Mouse (Mus musculus) intestine, embryonic 16.5 days (tissue): ENCODE results near the gene Pmepa1. TPM values are rescaled to one million over a fixed set of nuclear protein-coding genes. Genes with fewer than 3 reads are reported as not detected.

Experiments used
- ATAC-seq: fragments of 200-750 bp; cut with Nextera tagmentation; 2 replicates; pipeline ENCODE4 v1.8.0; 2017; ENCODE audit warnings: moderate TSS enrichment, moderate library complexity
- H3K27ac ChIP-seq: fragments of 300-500 bp; sonication (generic); 2 replicates; pipeline ENCODE4 v1.5.1; 2014; ENCODE audit warnings: mild to moderate bottlenecking, low read length
- H3K27me3 ChIP-seq: fragments of 300-500 bp; sonication (generic); replicated peaks from 2 replicates; pipeline ENCODE4 v1.6.1; 2014; ENCODE audit warnings: low read length, control low read depth, mixed read lengths; ENCODE audit not compliant: control insufficient read depth, insufficient read depth
- H3K36me3 ChIP-seq: fragments of 300-500 bp; sonication (generic); 2 replicates; pipeline ENCODE4 v1.6.1; 2014; ENCODE audit warnings: low read length, control low read depth; ENCODE audit not compliant: control insufficient read depth, insufficient read depth
- H3K4me1 ChIP-seq: fragments of 300-500 bp; sonication (generic); 2 replicates; pipeline ENCODE4 v1.6.1; 2014; ENCODE audit warnings: low read length, control low read depth, mixed read lengths; ENCODE audit not compliant: control insufficient read depth, insufficient read depth
- H3K4me2 ChIP-seq: fragments of 300-500 bp; sonication (generic); 2 replicates; pipeline ENCODE4 v1.6.1; 2014; ENCODE audit warnings: low read depth, low read length, control low read depth
- H3K4me3 ChIP-seq: fragments of 300-500 bp; sonication (generic); 2 replicates; pipeline ENCODE4 v1.5.1; 2014; ENCODE audit warnings: mild to moderate bottlenecking, low read length
- H3K9ac ChIP-seq: fragments of 300-500 bp; sonication (generic); 2 replicates; pipeline ENCODE4 v1.6.1; 2014; ENCODE audit warnings: low read depth, low read length
- H3K9me3 ChIP-seq: fragments of 300-500 bp; sonication (generic); 2 replicates; pipeline ENCODE4 v1.6.1; 2016; ENCODE audit warnings: low read length, control low read depth; ENCODE audit not compliant: control insufficient read depth
- WGBS: fragments of 180-500 bp; shearing (Covaris S2); extraction: QIAGEN DNeasy Blood & Tissue Kit; methylation state at CpG from one replicate; pipeline ENCODE4 v1.1.7; 2014; 5-methylcytosine and 5-hydroxymethylcytosine counted together
- polyA plus RNA-seq: library from polyadenylated mRNA; unstranded; fragments of >200 nt; fragmentation: Nextera tagmentation; extraction: Ambion mirVana; gene quantifications from 2 replicates; pipeline ENCODE4 v1.2.1, GENCODE M21; 2015

Pmepa1 gene
- polyA plus RNA-seq, 1 experiment from 2014 or later, result 4.4 TPM

DNA sequence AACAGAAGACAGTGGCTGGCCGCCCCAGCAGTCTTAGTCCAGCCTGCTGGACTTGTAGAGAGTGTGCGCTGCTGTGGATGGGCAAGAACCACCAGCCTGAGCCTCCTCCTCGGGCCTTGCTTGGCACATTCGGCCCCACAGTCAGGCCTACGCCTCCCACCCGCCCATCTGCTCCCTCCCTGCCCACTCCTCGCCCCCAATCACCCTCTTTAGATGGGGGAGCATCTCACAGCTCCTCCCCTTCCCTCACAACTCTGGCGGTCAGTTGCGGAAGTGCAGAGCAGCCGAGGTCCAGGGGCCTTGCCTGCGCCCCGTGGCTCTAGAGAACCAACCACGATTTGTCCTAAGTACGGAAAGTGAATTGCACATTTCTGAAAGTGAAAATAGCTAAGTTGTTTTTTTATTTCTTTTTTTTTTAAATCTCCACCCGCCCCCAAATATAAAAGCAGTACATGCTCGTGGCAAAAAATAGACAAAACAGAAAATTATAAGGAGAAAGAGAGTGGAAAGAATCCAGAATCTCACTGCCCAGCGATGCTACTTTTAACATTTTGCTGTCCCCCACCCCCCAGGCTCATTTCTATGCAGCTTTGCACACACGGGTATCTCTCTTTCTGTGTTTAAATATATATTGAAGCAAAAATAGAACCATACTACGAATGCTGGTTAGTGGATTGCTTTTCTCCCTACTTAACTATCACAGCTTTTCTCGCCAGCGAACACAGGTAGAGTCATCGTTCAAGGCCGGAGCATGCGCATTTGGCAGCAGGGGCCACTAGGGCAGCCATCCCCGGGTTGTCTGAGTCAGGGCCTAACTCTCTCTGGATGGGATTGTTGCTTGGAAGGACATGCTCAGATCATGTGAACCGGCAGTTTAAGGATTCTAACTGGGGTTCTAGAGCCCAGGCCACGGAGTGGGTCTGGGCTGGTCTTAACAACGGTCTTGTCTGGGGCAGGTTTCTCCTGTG lies 24.6 kb upstream of the Pmepa1 start:
- 71% methylated on average over 28 of the region's 28 CpGs for WGBS
- H3K27ac ChIP-seq, result no peak overlapping the region
- H3K36me3 ChIP-seq, result no peaks in the 10 kb centered on the region
- H3K9me3 ChIP-seq, result peaks cover 8% of the 10 kb centered on the region; the same call in 1 of the 2 replicates
- H3K4me2 ChIP-seq, result no peak overlapping the region
- H3K4me1 ChIP-seq, result 0 out of 2 replicates have a peak, but pooled peaks cover 4% of the 10 kb centered on the region
- ATAC-seq, result no peak
- H3K9ac ChIP-seq, result no peak overlapping the region
- H3K27me3 ChIP-seq, result no peaks in the 10 kb centered on the region
- no peak overlapping the region for H3K4me3 ChIP-seq

DNA sequence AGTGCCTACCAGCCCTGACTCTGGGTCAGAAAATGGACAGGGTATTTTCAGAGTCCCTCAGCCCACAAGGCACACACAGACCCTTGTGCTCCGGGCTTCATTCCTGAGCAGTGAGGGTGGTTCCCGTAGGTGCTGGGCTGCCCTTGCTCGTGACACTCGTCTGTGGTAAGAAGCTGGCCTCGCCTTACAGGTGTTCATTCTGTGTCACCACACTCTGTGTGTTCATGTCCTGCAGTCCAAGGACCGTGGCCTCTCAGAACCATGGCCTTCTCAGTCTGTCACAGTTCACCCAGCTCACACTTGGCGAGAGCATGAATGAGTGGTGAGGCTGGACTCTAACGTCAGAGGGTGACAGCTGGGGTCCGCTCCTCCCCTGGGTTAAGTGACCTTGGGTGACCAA lies 20.1 kb upstream of the Pmepa1 start:
- Histone ChIP-seq H3K36me3 (no peaks in the 10 kb centered on the region), H3K9ac (no peak overlapping the region), H3K27ac (no peak overlapping the region), H3K27me3 (no peaks in the 10 kb centered on the region), H3K4me1 (no peaks in the 10 kb centered on the region), H3K4me2 (no peak overlapping the region), H3K9me3 (peaks cover 8% of the 10 kb centered on the region; the same call in 1 of the 2 replicates), H3K4me3 (no peak overlapping the region)
- no peak for ATAC-seq
- WGBS, result 83% methylated on average over 9 of the region's 9 CpGs

DNA sequence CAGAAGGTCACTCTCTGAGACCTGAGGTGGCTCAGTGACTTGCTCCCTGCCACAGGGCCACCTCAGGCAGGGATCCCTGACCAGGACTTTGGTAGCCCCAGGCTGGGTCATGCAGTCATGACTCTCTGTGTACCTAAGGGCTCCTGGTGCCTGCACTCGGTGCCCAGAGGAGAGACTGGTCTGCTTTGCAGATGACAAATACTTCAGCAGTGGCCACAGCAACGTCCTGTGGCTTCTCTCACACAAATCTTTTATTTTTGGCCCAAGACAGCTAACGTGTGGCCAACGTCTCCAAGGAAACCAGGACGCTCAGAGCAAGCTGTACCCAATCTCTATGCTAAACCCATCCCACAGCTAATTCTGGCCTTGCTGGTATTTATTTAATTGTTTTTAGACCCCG lies 16.7 kb upstream of the Pmepa1 start:
- Histone ChIP-seq H3K4me1 (no peaks in the 10 kb centered on the region), H3K27me3 (no peaks in the 10 kb centered on the region), H3K4me3 (no peak overlapping the region), H3K9ac (no peak overlapping the region), H3K4me2 (no peak overlapping the region), H3K27ac (no peak overlapping the region), H3K36me3 (no peaks in the 10 kb centered on the region), H3K9me3 (no peaks in the 10 kb centered on the region)
- 72% methylated on average over 6 of the region's 6 CpGs for WGBS
- no peak for ATAC-seq

DNA sequence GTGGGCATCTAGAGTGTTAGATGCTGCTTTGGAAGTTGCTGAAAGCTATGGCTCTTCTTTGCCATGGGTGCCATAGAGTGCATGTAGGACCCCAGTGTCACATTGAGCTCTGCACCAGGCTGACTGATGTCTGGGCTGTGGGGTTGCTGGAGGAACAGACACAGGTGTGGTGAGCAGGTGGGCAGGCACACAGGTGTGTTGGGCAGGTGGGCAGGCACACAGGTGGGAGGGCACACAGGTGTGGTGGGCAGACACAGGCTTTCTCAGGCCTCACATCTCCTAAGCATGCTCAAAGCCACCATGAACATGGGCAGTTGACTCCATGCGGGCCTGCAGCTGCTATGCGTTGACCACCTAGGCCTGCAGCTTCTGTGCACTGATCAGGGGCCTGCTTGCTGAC lies 16.2 kb upstream of the Pmepa1 start:
- no peaks in the 10 kb centered on the region for H3K4me1 ChIP-seq
- no peaks in the 10 kb centered on the region for H3K36me3 ChIP-seq
- no peak overlapping the region for H3K9ac ChIP-seq
- no peak overlapping the region for H3K27ac ChIP-seq
- no peak for ATAC-seq
- no peak overlapping the region for H3K4me3 ChIP-seq
- H3K9me3 ChIP-seq, result no peaks in the 10 kb centered on the region
- H3K4me2 ChIP-seq, result no peak overlapping the region
- WGBS, result 91% methylated on average over 2 of the region's 2 CpGs
- H3K27me3 ChIP-seq, result no peaks in the 10 kb centered on the region

DNA sequence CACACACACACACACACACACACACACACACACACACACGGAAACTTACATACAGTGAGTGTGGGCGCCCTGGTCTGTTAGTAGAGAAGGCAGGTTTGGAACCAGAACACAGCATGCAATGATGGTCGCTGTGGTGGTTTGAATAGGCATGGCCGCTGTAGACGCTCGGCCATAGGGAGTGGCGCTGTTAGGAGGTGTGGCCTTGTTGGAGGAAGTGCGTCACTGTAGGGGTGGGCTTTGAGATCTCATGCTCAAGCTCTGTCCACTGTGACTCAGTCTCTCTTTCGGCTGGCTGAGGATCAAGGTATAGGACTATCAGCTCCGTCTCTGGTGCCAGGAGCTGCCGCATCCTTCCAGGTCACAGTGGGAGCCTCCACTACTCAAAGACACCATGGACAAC lies 14.6 kb upstream of the Pmepa1 start:
- ATAC-seq, result no peak
- Histone ChIP-seq H3K4me1 (no peaks in the 10 kb centered on the region), H3K4me3 (no peak overlapping the region), H3K27me3 (no peaks in the 10 kb centered on the region), H3K9ac (no peak overlapping the region), H3K27ac (no peak overlapping the region), H3K36me3 (no peaks in the 10 kb centered on the region), H3K9me3 (no peaks in the 10 kb centered on the region), H3K4me2 (no peak overlapping the region)
- WGBS, result 93% methylated on average over 11 of the region's 11 CpGs

DNA sequence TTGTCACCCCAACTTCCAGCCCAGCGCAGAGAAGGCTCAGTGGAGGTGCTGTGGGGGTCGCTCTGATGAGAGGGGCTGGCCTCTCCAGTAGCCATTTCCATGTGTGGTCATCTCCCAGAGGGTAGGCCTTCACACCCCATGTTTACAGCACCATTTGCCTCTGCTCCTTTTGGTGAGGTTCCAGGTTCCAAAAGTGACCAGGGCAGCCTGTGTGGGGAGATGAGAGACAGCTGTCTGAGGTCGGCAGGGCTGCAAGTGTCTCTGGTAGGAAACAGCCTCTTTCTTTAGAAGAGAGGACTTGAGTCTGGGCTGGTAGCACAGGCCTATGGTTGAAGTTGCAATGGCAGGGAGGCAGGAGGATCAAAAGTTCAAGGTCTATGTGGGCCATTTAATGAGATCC lies 13.6 kb upstream of the Pmepa1 start:
- Histone ChIP-seq H3K9me3 (no peaks in the 10 kb centered on the region), H3K27ac (no peak overlapping the region), H3K4me3 (no peak overlapping the region), H3K36me3 (no peaks in the 10 kb centered on the region), H3K9ac (no peak overlapping the region), H3K4me2 (no peak overlapping the region), H3K27me3 (no peaks in the 10 kb centered on the region), H3K4me1 (no peaks in the 10 kb centered on the region)
- no peak for ATAC-seq
- 65% methylated on average over 3 of the region's 3 CpGs for WGBS

DNA sequence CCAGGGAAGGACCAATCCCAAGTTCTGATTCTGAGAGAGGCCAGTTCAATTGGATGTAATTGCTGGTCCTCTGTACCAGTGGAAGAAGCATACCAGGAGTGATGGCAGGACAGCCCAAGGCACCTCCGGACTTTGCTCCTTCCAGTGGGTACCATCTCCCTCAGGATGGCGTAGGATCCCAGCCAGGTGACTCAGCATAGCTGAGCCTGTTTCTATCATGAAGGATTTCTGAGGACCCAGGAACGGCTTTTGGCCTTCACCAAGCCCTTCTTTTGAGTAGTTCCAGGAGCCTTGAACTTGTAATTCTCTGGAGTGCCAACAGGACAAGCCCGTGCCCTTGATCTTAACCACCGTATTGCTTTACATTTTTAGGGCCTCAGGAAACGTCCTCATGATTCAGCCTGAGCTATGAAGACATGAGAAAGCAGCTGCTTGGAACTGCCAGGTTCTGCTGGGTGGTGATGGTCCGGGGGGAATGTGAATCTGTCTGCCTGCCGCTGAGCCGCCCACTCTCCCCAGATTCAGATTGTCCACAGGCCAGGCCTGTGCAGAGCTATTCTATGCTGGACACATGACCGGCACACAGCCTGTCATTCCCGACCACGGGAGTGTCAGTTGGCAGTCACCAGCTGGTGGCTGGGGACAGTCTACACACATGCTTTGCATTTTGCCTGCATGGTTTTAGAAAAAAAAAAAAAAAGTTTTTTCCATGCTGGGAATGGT lies 9.6 kb upstream of the Pmepa1 start:
- ATAC-seq, result no peak
- no peaks in the 10 kb centered on the region for H3K27me3 ChIP-seq
- no peak overlapping the region for H3K9ac ChIP-seq
- no peaks in the 10 kb centered on the region for H3K36me3 ChIP-seq
- no peak overlapping the region for H3K4me2 ChIP-seq
- H3K4me3 ChIP-seq, result no peak overlapping the region
- H3K9me3 ChIP-seq, result no peaks in the 10 kb centered on the region
- H3K27ac ChIP-seq, result no peak overlapping the region
- 85% methylated on average over 12 of the region's 12 CpGs for WGBS
- H3K4me1 ChIP-seq, result peaks cover 11% of the 10 kb centered on the region

DNA sequence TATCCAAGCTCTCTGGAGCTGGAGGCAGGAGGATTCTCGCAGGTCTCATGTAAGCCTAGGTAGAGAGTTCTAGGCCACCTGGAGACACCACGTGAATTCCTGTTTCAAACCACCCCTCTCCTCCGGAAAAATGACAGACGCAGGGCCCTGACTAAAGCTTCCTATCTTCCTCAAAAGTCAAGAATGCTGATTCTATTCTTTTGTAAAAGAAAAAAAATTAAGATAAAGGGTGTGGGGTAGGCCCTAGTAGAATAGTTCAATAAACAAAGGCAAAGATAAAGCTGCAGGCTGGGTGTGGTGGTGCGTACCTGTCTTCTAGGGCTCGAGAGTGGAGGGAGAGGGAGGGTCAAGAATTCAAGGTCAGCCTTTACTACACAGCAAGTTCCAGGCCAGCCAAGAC lies 8.4 kb upstream of the Pmepa1 start:
- Histone ChIP-seq H3K36me3 (no peaks in the 10 kb centered on the region), H3K9ac (no peak overlapping the region), H3K4me2 (no peak overlapping the region), H3K27ac (no peak overlapping the region), H3K9me3 (no peaks in the 10 kb centered on the region), H3K27me3 (no peaks in the 10 kb centered on the region), H3K4me3 (no peak overlapping the region), H3K4me1 (peaks cover 11% of the 10 kb centered on the region)
- 60% methylated on average over 6 of the region's 6 CpGs for WGBS
- ATAC-seq, result no peak

DNA sequence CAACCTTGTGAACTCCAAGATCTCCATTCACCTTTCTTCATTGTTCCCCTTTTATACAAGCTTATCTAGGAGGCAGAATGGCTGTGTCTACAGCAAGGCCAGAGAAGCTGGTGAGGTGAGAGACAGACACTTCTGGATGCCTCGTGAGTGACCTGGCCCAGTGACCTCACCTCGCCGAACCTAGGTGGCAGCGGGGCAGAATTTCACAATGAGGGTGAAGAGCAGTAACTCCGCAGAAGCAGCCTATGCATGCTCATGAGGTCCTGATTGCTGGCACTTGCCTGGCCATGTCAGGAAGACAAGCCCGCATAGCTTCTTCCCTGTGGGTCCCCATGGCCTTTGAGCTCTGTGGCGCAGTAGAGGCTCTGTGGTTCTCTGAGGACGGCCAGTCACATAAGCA lies 5.9 kb upstream of the Pmepa1 start:
- Histone ChIP-seq H3K9me3 (no peaks in the 10 kb centered on the region), H3K4me1 (peaks cover 12% of the 10 kb centered on the region), H3K27me3 (no peaks in the 10 kb centered on the region), H3K4me2 (no peak overlapping the region), H3K9ac (no peak overlapping the region), H3K36me3 (no peaks in the 10 kb centered on the region), H3K27ac (no peak overlapping the region), H3K4me3 (no peak overlapping the region)
- ATAC-seq, result no peak
- WGBS, result 82% methylated on average over 8 of the region's 8 CpGs
